Mouse (Mus musculus): ENCODE data around the gene Trak1. TPM values are rescaled to one million over a fixed set of nuclear protein-coding genes. Genes with fewer than 3 reads are reported as not detected.
"Not testable (repeated sequence)": the region's sequence is repeated elsewhere in the genome, so short reads cannot be mapped to it uniquely, and the experiment has no call there.

Trak1 gene
- total RNA-seq, 1 experiment from 2014 or later: 26.3 TPM

GRCm38 (mm10) chr9:121311846-121312236, 14.5 kb downstream of the Trak1 start:
- no peak for ATAC-seq (replicated peaks in 1 of 2; ENCODE audit: insufficient read depth in 1 of 2, low FRiP score in 2 of 2, low TSS enrichment in 1 of 2, low read depth in 1 of 2, poor library complexity in 2 of 2, severe bottlenecking in 2 of 2)

- no peak for ATAC-seq (replicated peaks in 1 of 2; ENCODE audit: insufficient read depth in 1 of 2, low FRiP score in 2 of 2, low TSS enrichment in 1 of 2, low read depth in 1 of 2, poor library complexity in 2 of 2, severe bottlenecking in 2 of 2)
Observed at GRCm38 (mm10) chr9:121312237-121312891, 15.1 kb downstream of the Trak1 start.

GRCm38 (mm10) chr9:121313656-121314374, 16.5 kb downstream of the Trak1 start:
- peak; percentile 49 to 54 for ATAC-seq (replicated peaks in 1 of 2; ENCODE audit: insufficient read depth in 1 of 2, low FRiP score in 2 of 2, low TSS enrichment in 1 of 2, low read depth in 1 of 2, poor library complexity in 2 of 2, severe bottlenecking in 2 of 2)

- peak; percentile 72 to 79 for ATAC-seq (replicated peaks in 1 of 2; ENCODE audit: insufficient read depth in 1 of 2, low FRiP score in 2 of 2, low TSS enrichment in 1 of 2, low read depth in 1 of 2, poor library complexity in 2 of 2, severe bottlenecking in 2 of 2)
Observed at GRCm38 (mm10) chr9:121314541-121315152, 17.3 kb downstream of the Trak1 start.

GRCm38 (mm10) chr9:121315901-121316595, 18.7 kb downstream of the Trak1 start:
- ATAC-seq (replicated peaks in 1 of 2; ENCODE audit: insufficient read depth in 1 of 2, low FRiP score in 2 of 2, low TSS enrichment in 1 of 2, low read depth in 1 of 2, poor library complexity in 2 of 2, severe bottlenecking in 2 of 2): no peak

GRCm38 (mm10) chr9:121316621-121317405, 19.5 kb downstream of the Trak1 start:
- ATAC-seq (replicated peaks in 1 of 2; ENCODE audit: insufficient read depth in 1 of 2, low FRiP score in 2 of 2, low TSS enrichment in 1 of 2, low read depth in 1 of 2, poor library complexity in 2 of 2, severe bottlenecking in 2 of 2): no peak; a peak in 1 of 4 replicates

- no peak for ATAC-seq (replicated peaks in 1 of 2; ENCODE audit: insufficient read depth in 1 of 2, low FRiP score in 2 of 2, low TSS enrichment in 1 of 2, low read depth in 1 of 2, poor library complexity in 2 of 2, severe bottlenecking in 2 of 2)
Observed at GRCm38 (mm10) chr9:121319323-121319966, 22.1 kb downstream of the Trak1 start.

GRCm38 (mm10) chr9:121320433-121320832, 23.1 kb downstream of the Trak1 start:
- no peak for ATAC-seq (replicated peaks in 1 of 2; ENCODE audit: insufficient read depth in 1 of 2, low FRiP score in 2 of 2, low TSS enrichment in 1 of 2, low read depth in 1 of 2, poor library complexity in 2 of 2, severe bottlenecking in 2 of 2)

- ATAC-seq (replicated peaks in 1 of 2; ENCODE audit: insufficient read depth in 1 of 2, low FRiP score in 2 of 2, low TSS enrichment in 1 of 2, low read depth in 1 of 2, poor library complexity in 2 of 2, severe bottlenecking in 2 of 2): no peak
Observed at GRCm38 (mm10) chr9:121321118-121321517, 23.8 kb downstream of the Trak1 start.

GRCm38 (mm10) chr9:121322034-121322433, 24.7 kb downstream of the Trak1 start:
- ATAC-seq (replicated peaks in 1 of 2; ENCODE audit: insufficient read depth in 1 of 2, low FRiP score in 2 of 2, low TSS enrichment in 1 of 2, low read depth in 1 of 2, poor library complexity in 2 of 2, severe bottlenecking in 2 of 2): no peak

GRCm38 (mm10) chr9:121328342-121328741, 31.0 kb downstream of the Trak1 start:
- not testable (repeated sequence) for ATAC-seq (replicated peaks in 1 of 2; ENCODE audit: insufficient read depth in 1 of 2, low FRiP score in 2 of 2, low TSS enrichment in 1 of 2, low read depth in 1 of 2, poor library complexity in 2 of 2, severe bottlenecking in 2 of 2)

- no peak for ATAC-seq (replicated peaks in 1 of 2; ENCODE audit: insufficient read depth in 1 of 2, low FRiP score in 2 of 2, low TSS enrichment in 1 of 2, low read depth in 1 of 2, poor library complexity in 2 of 2, severe bottlenecking in 2 of 2)
Observed at GRCm38 (mm10) chr9:121329181-121329580, 31.9 kb downstream of the Trak1 start.

- ATAC-seq (replicated peaks in 1 of 2; ENCODE audit: insufficient read depth in 1 of 2, low FRiP score in 2 of 2, low TSS enrichment in 1 of 2, low read depth in 1 of 2, poor library complexity in 2 of 2, severe bottlenecking in 2 of 2): peak; percentile 32 to 65; a peak in 3 of 4 replicates
Observed at GRCm38 (mm10) chr9:121330065-121330464, 32.8 kb downstream of the Trak1 start.

GRCm38 (mm10) chr9:121331438-121331837, 34.1 kb downstream of the Trak1 start:
- peak in 1 of 2 experiments; percentile 26; a peak in 1 of 4 replicates for ATAC-seq (replicated peaks in 1 of 2; ENCODE audit: insufficient read depth in 1 of 2, low FRiP score in 2 of 2, low TSS enrichment in 1 of 2, low read depth in 1 of 2, poor library complexity in 2 of 2, severe bottlenecking in 2 of 2)

GRCm38 (mm10) chr9:121331878-121332630, 34.8 kb downstream of the Trak1 start:
- ATAC-seq (replicated peaks in 1 of 2; ENCODE audit: insufficient read depth in 1 of 2, low FRiP score in 2 of 2, low TSS enrichment in 1 of 2, low read depth in 1 of 2, poor library complexity in 2 of 2, severe bottlenecking in 2 of 2): peak; percentile 69 to 70; a peak in 3 of 4 replicates

- ATAC-seq (replicated peaks in 1 of 2; ENCODE audit: insufficient read depth in 1 of 2, low FRiP score in 2 of 2, low TSS enrichment in 1 of 2, low read depth in 1 of 2, poor library complexity in 2 of 2, severe bottlenecking in 2 of 2): no peak
Observed at GRCm38 (mm10) chr9:121333559-121333958, 36.3 kb downstream of the Trak1 start.
